Mouse (Mus musculus): ENCODE results near the gene Chaf1a. TPM values are rescaled to one million over a fixed set of nuclear protein-coding genes. Genes with fewer than 3 reads are reported as not detected.

Gene Chaf1a
- polyA plus RNA-seq, 1 experiment from 2014 or later, result 3.0 TPM

- no peak for TF ChIP-seq EP300 (IDR thresholded peaks at IDR 0.05)
- TF ChIP-seq CTCF (IDR thresholded peaks at IDR 0.05), result no peak
- Histone ChIP-seq H3K9me3 (ENCODE audit: low read length) (no peaks in the 10 kb centered on the region), H3K27ac (ENCODE audit: low read length) (no peak overlapping the region), H3K4me2 (replicated peaks; ENCODE audit: low read depth, low read length) (no peak overlapping the region), H3K27me3 (replicated peaks; ENCODE audit: insufficient read depth, low read length) (no peaks in the 10 kb centered on the region), H3K4me3 (ENCODE audit: low read depth, low read length) (no peak overlapping the region), H3K9ac (replicated peaks; ENCODE audit: low read depth) (no peak overlapping the region), H3K36me3 (ENCODE audit: insufficient read depth, low read length) (peaks cover 45% of the 10 kb centered on the region), H3K4me1 (ENCODE audit: insufficient read depth, low read depth, low read length) (no peaks in the 10 kb centered on the region)
- no peak for DNase-seq (ENCODE audit: low spot score)
- 82% methylated on average over 7 of the region's 7 CpGs for WGBS
- no peak for ATAC-seq
These were observed 22.4 kb upstream of the Chaf1a start for GRCm38 (mm10) chr17:56017848-56018247.

DNA sequence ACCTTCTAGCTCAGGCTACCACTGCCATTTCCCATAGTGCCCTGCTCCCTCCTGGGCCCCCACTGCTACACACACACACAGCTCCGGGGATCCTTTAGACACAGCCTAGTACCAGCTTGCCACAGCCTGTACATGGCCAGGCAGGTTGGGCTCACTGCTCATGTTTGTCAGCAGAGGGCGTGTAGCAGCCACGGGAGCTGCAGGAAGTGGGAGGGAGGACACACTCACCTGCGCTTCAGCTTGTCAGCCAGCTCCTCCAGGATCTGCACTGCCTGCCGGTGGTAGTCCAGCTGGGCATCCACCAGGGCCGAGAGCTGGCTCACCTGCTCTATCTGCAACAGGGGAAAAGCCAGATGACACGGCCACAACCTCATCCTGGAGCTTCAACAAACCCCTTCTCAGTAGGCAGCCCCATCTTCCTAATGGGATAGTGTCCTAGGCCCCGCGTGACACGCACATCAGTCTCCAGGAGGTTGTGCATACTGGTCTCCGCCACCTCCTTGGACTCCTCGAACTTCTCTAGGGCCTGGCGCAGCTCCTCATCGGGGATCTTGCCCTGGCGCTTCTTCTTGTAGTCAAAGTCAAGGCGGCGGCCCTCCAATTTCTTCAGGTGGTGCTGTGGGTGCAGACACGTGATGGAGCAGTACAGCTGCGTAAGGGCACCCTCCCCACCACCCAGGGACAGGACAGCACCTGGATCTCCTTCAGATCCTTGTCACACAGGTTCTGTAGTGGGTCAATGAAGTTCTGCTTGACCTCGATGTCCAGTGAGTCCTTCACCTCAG is 21.7 kb upstream of the Chaf1a start:
- DNase-seq (ENCODE audit: low spot score), result peak; percentile 39
- H3K36me3 ChIP-seq (ENCODE audit: insufficient read depth, low read length), result peaks cover 45% of the 10 kb centered on the region
- no peak overlapping the region for H3K4me2 ChIP-seq (replicated peaks; ENCODE audit: low read depth, low read length)
- H3K4me3 ChIP-seq (ENCODE audit: low read depth, low read length), result no peak overlapping the region
- no peaks in the 10 kb centered on the region for H3K9me3 ChIP-seq (ENCODE audit: low read length)
- no peaks in the 10 kb centered on the region for H3K4me1 ChIP-seq (ENCODE audit: insufficient read depth, low read depth, low read length)
- peak; percentile 46 for ATAC-seq
- H3K27ac ChIP-seq (ENCODE audit: low read length), result no peak overlapping the region
- no peak overlapping the region for H3K9ac ChIP-seq (replicated peaks; ENCODE audit: low read depth)
- no peaks in the 10 kb centered on the region for H3K27me3 ChIP-seq (replicated peaks; ENCODE audit: insufficient read depth, low read length)
- TF ChIP-seq CTCF (IDR thresholded peaks at IDR 0.05), result peak; percentile 61
- no peak for TF ChIP-seq EP300 (IDR thresholded peaks at IDR 0.05)
- WGBS, result 68% methylated on average over 20 of the region's 20 CpGs

DNA sequence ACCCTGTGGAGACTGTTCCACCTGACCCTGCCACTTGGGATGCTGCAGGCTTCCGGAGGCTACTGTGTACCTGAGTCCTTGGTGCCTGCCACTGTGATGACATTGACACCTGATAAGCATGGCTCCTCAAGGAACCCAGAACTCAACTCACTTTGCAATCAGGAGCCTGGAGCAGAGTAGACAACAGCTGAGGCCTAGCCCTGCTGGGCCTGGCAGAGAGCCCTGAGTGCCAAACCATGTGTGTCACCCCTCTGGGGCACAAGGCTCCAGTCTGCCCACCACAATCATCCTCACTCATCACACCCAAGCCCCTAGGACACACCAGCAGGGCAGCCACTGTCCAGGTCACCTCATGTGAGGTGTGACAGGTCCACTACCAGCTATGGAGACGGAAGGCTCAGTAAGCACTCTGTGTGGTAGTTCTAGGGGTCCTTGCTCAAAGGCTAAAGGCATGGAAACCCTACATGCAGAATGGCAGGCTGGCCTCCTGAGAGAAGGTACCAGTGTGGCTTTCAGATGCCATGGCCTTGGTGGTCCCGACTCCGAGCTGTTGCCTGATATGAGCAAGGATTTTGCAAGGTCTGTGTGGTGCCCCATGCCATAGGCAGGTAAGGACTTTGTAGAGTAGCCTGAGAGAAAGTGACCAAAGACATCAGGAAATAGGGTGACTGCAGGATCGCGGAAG is 19.7 kb upstream of the Chaf1a start:
- Histone ChIP-seq H3K9me3 (ENCODE audit: low read length) (no peaks in the 10 kb centered on the region), H3K36me3 (ENCODE audit: insufficient read depth, low read length) (peaks cover 38% of the 10 kb centered on the region), H3K27ac (ENCODE audit: low read length) (no peak overlapping the region), H3K9ac (replicated peaks; ENCODE audit: low read depth) (no peak overlapping the region), H3K4me3 (ENCODE audit: low read depth, low read length) (no peak overlapping the region), H3K4me2 (replicated peaks; ENCODE audit: low read depth, low read length) (no peak overlapping the region), H3K27me3 (replicated peaks; ENCODE audit: insufficient read depth, low read length) (no peaks in the 10 kb centered on the region), H3K4me1 (ENCODE audit: insufficient read depth, low read depth, low read length) (no peaks in the 10 kb centered on the region)
- 88% methylated on average over 6 of the region's 6 CpGs for WGBS
- TF ChIP-seq CTCF (IDR thresholded peaks at IDR 0.05) (no peak), EP300 (IDR thresholded peaks at IDR 0.05) (no peak)
- DNase-seq (ENCODE audit: low spot score), result no peak
- ATAC-seq, result no peak

- Histone ChIP-seq H3K27ac (ENCODE audit: low read length) (no peak overlapping the region), H3K4me1 (ENCODE audit: insufficient read depth, low read depth, low read length) (no peaks in the 10 kb centered on the region), H3K27me3 (replicated peaks; ENCODE audit: insufficient read depth, low read length) (no peaks in the 10 kb centered on the region), H3K36me3 (ENCODE audit: insufficient read depth, low read length) (peaks cover 31% of the 10 kb centered on the region), H3K4me3 (ENCODE audit: low read depth, low read length) (no peak overlapping the region), H3K4me2 (replicated peaks; ENCODE audit: low read depth, low read length) (no peak overlapping the region), H3K9me3 (ENCODE audit: low read length) (no peaks in the 10 kb centered on the region), H3K9ac (replicated peaks; ENCODE audit: low read depth) (no peak overlapping the region; the same call in 1 of the 2 replicates)
- ATAC-seq, result no peak
- 86% methylated on average over 4 of the region's 4 CpGs for WGBS
- no peak for TF ChIP-seq CTCF (IDR thresholded peaks at IDR 0.05)
- TF ChIP-seq EP300 (IDR thresholded peaks at IDR 0.05), result no peak
- no peak for DNase-seq (ENCODE audit: low spot score)
These were observed 18.9 kb upstream of the Chaf1a start for GRCm38 (mm10) chr17:56021161-56021910.

DNA sequence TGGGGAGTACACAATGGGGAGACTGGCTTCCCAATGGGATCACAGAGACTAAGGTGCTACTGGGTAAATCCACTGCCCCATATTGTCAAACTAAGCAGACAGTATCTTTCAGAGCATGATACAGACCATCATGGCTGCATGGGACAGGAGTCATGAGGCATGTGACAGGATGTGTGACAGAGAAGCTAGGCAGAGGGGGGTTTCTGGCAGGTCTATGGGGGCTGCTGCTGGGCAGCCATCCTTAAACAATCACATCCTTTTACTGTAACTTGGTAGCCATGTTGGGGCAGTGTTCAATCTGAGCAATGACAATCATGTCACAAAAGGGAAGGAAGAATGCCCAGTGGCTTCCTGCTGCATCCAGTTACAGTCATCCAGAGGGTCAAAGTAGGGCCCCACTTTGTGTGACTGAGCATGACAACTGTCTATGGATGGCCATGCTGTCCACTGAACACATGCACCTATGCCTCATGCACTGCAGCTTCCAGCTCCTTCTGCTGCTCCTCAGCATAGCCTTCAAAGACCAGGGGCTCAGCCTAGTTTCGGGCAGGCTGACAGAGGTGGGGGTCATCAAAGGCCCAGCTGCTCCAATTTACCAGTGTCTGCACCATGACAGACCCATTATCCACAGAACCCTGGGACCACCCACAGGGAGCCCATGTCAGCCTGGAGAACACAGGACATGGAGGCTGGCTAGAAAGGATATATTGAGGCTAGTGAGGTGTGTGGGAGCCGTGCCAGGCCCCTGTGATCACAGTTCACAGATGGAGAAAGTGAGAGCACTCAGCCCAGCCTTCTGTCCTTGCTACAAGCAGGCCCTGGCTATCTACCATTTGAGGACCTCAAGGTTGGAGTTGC is 17.9 kb upstream of the Chaf1a start:
- H3K9ac ChIP-seq (replicated peaks; ENCODE audit: low read depth), result no peak overlapping the region
- H3K4me3 ChIP-seq (ENCODE audit: low read depth, low read length), result no peak overlapping the region
- H3K27me3 ChIP-seq (replicated peaks; ENCODE audit: insufficient read depth, low read length), result no peaks in the 10 kb centered on the region
- no peak overlapping the region for H3K4me2 ChIP-seq (replicated peaks; ENCODE audit: low read depth, low read length)
- 86% methylated on average over 2 of the region's 2 CpGs for WGBS
- no peaks in the 10 kb centered on the region for H3K9me3 ChIP-seq (ENCODE audit: low read length)
- H3K27ac ChIP-seq (ENCODE audit: low read length), result no peak overlapping the region
- TF ChIP-seq EP300 (IDR thresholded peaks at IDR 0.05) (no peak), CTCF (IDR thresholded peaks at IDR 0.05) (no peak)
- H3K36me3 ChIP-seq (ENCODE audit: insufficient read depth, low read length), result peaks cover 22% of the 10 kb centered on the region
- ATAC-seq (no peak), DNase-seq (ENCODE audit: low spot score) (no peak)
- no peaks in the 10 kb centered on the region for H3K4me1 ChIP-seq (ENCODE audit: insufficient read depth, low read depth, low read length)

Data from lung, postnatal 0 days (tissue).